ENCODE assay signal across 23 mouse cellular contexts in the genomic region with DNA sequence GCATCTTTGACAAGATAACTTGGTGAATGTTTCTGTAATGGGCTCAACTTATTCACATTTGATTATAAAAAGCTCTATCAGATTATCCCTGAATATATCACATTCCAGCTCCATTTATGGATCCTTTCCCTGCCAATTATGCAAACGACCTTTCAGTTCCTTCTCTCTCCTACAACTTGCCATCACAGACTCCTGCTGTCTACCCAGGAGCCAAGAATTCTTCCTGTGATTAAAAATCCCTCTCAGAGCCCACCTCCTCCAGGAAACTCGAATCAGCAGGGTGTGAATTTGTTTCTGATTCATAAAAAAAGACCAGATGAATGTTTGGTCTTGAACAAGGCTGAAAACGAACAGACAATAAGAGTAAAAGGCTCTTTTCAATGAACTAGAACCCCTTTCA. TPM values are rescaled to one million over a fixed set of nuclear protein-coding genes. Genes with fewer than 3 reads are reported as not detected.
A peak's percentile ranks its signal among the peaks of the same experiment; 100 is the strongest.
DNase-seq lines count a peak whose midpoint lies in the region; ATAC-seq and TF ChIP-seq lines count a peak whose summit lies in the region.
"Had no signal": no experiment of that assay in that cellular context is flagged by ENCODE, and none has a peak within 500 bp of the region (broad histone marks: within the 10 kb centered on the region; RNA-seq: fewer than 3 reads in every experiment).

No protein-coding gene starts in this region.

- no peak overlapping the region for H3K4me3 ChIP-seq in forebrain, postnatal 0 days (ENCODE audit: low read depth, low read length)
- H3K4me3 ChIP-seq in forebrain, embryonic 12.5 days (replicated peaks): no peak overlapping the region
- H3K4me3 ChIP-seq: embryonic facial prominence, embryonic 15.5 days; erythroblast, embryonic 14.5 days; gastrocnemius, adult 2 months; heart, embryonic 13.5 days; hindbrain, embryonic 12.5 days had no signal

- no peak for TF ChIP-seq POLR2A in brain, embryonic 14.5 days (IDR thresholded peaks at IDR 0.05; ENCODE audit: borderline replicate concordance, extremely low read depth, insufficient read depth, insufficient read length, poor library complexity, severe bottlenecking)

- WGBS in forebrain, postnatal 0 days: 8% methylated on average over 3 of the region's 3 CpGs
- WGBS in forebrain, embryonic 12.5 days: 29% methylated on average over 3 of the region's 3 CpGs

- H3K4me1 ChIP-seq in forebrain, postnatal 0 days (ENCODE audit: insufficient read depth): 0 out of 2 replicates have a peak, but pooled peaks cover 2% of the 10 kb centered on the region
- no peaks in the 10 kb centered on the region for H3K4me1 ChIP-seq in forebrain, embryonic 12.5 days
- H3K4me1 ChIP-seq: embryonic facial prominence, embryonic 15.5 days; hindbrain, embryonic 12.5 days had no signal

- ATAC-seq in forebrain, postnatal 0 days: peak; percentile 66
- no peak for ATAC-seq in forebrain, embryonic 12.5 days (ENCODE audit: low FRiP score)
- ATAC-seq: hindbrain, embryonic 16.5 days; inflammation-experienced regulatory T-cells, adult 6 months; intestine, postnatal 0 days had no signal

- no peak overlapping the region for H3K4me2 ChIP-seq in forebrain, postnatal 0 days (ENCODE audit: low read depth)
- H3K4me2 ChIP-seq in forebrain, embryonic 12.5 days: no peak overlapping the region
- H3K4me2 ChIP-seq: embryonic facial prominence, embryonic 15.5 days; heart, embryonic 13.5 days; hindbrain, embryonic 12.5 days had no signal

- H3K9me3 ChIP-seq in forebrain, postnatal 0 days (ENCODE audit: low read length): no peaks in the 10 kb centered on the region
- H3K9me3 ChIP-seq in forebrain, embryonic 12.5 days: no peaks in the 10 kb centered on the region
- H3K9me3 ChIP-seq: embryonic facial prominence, embryonic 15.5 days; heart, embryonic 13.5 days; hindbrain, embryonic 12.5 days had no signal

- DNase-seq in forebrain, postnatal 0 days: peak; percentile 18
- peak; percentile 15 to 17 for DNase-seq in layer of hippocampus, adult 18-20 months (ENCODE audit: low spot score in 2 of 2)
- no peak for DNase-seq in layer of hippocampus, postnatal 25 days (ENCODE audit: extremely low spot score in 1 of 2, low spot score in 1 of 2)
- DNase-seq in brain, embryonic 14.5 days (ENCODE audit: low read depth): peak; percentile 16
- peak; percentile 41 for DNase-seq in telencephalon, adult 2 months (ENCODE audit: low read depth, low spot score)
- no peak for DNase-seq in urinary bladder, postnatal 25 days (ENCODE audit: low spot score)
- DNase-seq: adrenal gland, adult 2 months; adrenal gland, postnatal 25 days; cerebellum, adult 11 months; cerebellum, adult 8-10 months; cerebellum, postnatal 14 days; embryo, embryonic 11 days; gastrocnemius, adult 2 months; gastrocnemius, postnatal 25 days; heart, postnatal 4 days had no signal

- no peaks in the 10 kb centered on the region for H3K27me3 ChIP-seq in forebrain, postnatal 0 days (ENCODE audit: insufficient read depth, low read length)
- no peaks in the 10 kb centered on the region for H3K27me3 ChIP-seq in forebrain, embryonic 12.5 days
- H3K27me3 ChIP-seq: embryonic facial prominence, embryonic 15.5 days; heart, embryonic 13.5 days; hindbrain, embryonic 12.5 days had no signal

- H3K36me3 ChIP-seq in forebrain, postnatal 0 days (ENCODE audit: insufficient read depth): no peaks in the 10 kb centered on the region
- H3K36me3 ChIP-seq in forebrain, embryonic 12.5 days (replicated peaks): no peaks in the 10 kb centered on the region
- H3K36me3 ChIP-seq: embryonic facial prominence, embryonic 15.5 days; heart, embryonic 13.5 days; hindbrain, embryonic 12.5 days had no signal

- no peak for TF ChIP-seq CTCF in forebrain, postnatal 0 days (IDR thresholded peaks at IDR 0.05; ENCODE audit: low read depth)
- TF ChIP-seq CTCF in brain, embryonic 14.5 days (IDR thresholded peaks at IDR 0.05; ENCODE audit: borderline replicate concordance, extremely low read depth, insufficient read depth, insufficient read length): no peak

- H3K9ac ChIP-seq in forebrain, postnatal 0 days: no peak overlapping the region
- H3K9ac ChIP-seq in forebrain, embryonic 12.5 days: no peak overlapping the region
- H3K9ac ChIP-seq: embryonic facial prominence, embryonic 15.5 days; heart, embryonic 13.5 days; hindbrain, embryonic 12.5 days had no signal

- H3K27ac ChIP-seq in forebrain, postnatal 0 days (ENCODE audit: low read depth, low read length): no peak overlapping the region
- no peak overlapping the region for H3K27ac ChIP-seq in forebrain, embryonic 12.5 days
- H3K27ac ChIP-seq: embryonic facial prominence, embryonic 15.5 days; gastrocnemius, adult 2 months; heart, embryonic 13.5 days; hindbrain, embryonic 12.5 days had no signal

RNA-seq across cellular contexts. Expression of a gene that starts 16.1 kb away (rescaled TPM):
- total RNA-seq in forebrain, postnatal 0 days (2014; rRNA removed): 92.8 and 94.0 TPM in 2 replicates
- polyA plus RNA-seq in forebrain, postnatal 0 days (2015; fragmentation: Nextera tagmentation; extraction: Ambion mirVana): 80.4 and 101 TPM in 2 replicates
- polyA plus RNA-seq in forebrain, embryonic 12.5 days (2016; fragmentation: Nextera tagmentation; extraction: Ambion mirVana): 64.2 and 66.9 TPM in 2 replicates
- 10 to 100 TPM; 82.6 to 91.0 TPM for total RNA-seq in layer of hippocampus, adult 18-20 months (2021)
- 10 to 100 TPM; 80.1 to 87.2 TPM for total RNA-seq in layer of hippocampus, postnatal 25 days (2021)
- 32.8 and 44.0 TPM in 2 replicates for polyA plus RNA-seq in brain, embryonic 14.5 days (2012; rRNA removed)

Comparison
In these comparisons a context has a peak if more than half of its experiments do, and no peak if none do; other contexts are left out.
1. DNase-seq: peak in forebrain, postnatal 0 days (single experiment), layer of hippocampus, adult 18-20 months (2 of 2), brain, embryonic 14.5 days (single experiment) and telencephalon, adult 2 months (single experiment); none in layer of hippocampus, postnatal 25 days (0 of 2) and urinary bladder, postnatal 25 days (single experiment).